ENCODE assay signal across 25 mouse cellular contexts in genomic region chr1:31678586-31678985, GRCm38 (mm10).
"Had no signal": no experiment of that assay in that cellular context is flagged by ENCODE, and none has a peak within 500 bp of the region (broad histone marks: within the 10 kb centered on the region; RNA-seq: fewer than 3 reads in every experiment).

No protein-coding gene starts in this region.

- H3K4me3 ChIP-seq: gastrocnemius, adult 2 months; heart, embryonic 10.5 days; heart, embryonic 12.5 days; hindbrain, embryonic 13.5 days; hindbrain, embryonic 15.5 days; kidney, embryonic 15.5 days; limb, embryonic 13.5 days; limb, embryonic 15.5 days; liver, embryonic 12.5 days had no signal

- H3K27me3 ChIP-seq: heart, embryonic 12.5 days; hindbrain, embryonic 13.5 days; hindbrain, embryonic 15.5 days; kidney, embryonic 15.5 days; limb, embryonic 13.5 days; limb, embryonic 15.5 days; liver, embryonic 12.5 days had no signal

- ATAC-seq: hindbrain, postnatal 0 days; intestine, embryonic 16.5 days; liver, embryonic 12.5 days had no signal

- H3K4me1 ChIP-seq: heart, embryonic 10.5 days; heart, embryonic 12.5 days; hindbrain, embryonic 13.5 days; hindbrain, embryonic 15.5 days; kidney, embryonic 15.5 days; limb, embryonic 13.5 days; limb, embryonic 15.5 days; liver, embryonic 12.5 days had no signal

- H3K9ac ChIP-seq: heart, embryonic 12.5 days; hindbrain, embryonic 13.5 days; hindbrain, embryonic 15.5 days; kidney, embryonic 15.5 days; limb, embryonic 13.5 days; limb, embryonic 15.5 days; liver, embryonic 12.5 days; liver, embryonic 14.5 days had no signal

- DNase-seq: gastrocnemius, adult 2 months; gastrocnemius, postnatal 10 days; gastrocnemius, postnatal 25 days; heart, adult 18-20 months; heart, postnatal 10 days; kidney, adult 11 months; kidney, adult 2 months; kidney, adult 9 months; kidney, postnatal 14 days; kidney, postnatal 36 days; layer of hippocampus, adult 9-11 months; layer of hippocampus, postnatal 36 days; left cerebral cortex, postnatal 4 days had no signal

- H3K9me3 ChIP-seq: heart, embryonic 10.5 days; hindbrain, embryonic 13.5 days; hindbrain, embryonic 15.5 days; kidney, embryonic 15.5 days; limb, embryonic 13.5 days; limb, embryonic 15.5 days; liver, embryonic 12.5 days had no signal

- H3K27ac ChIP-seq: gastrocnemius, adult 2 months; heart, embryonic 10.5 days; hindbrain, embryonic 13.5 days; hindbrain, embryonic 15.5 days; hindbrain, postnatal 0 days; kidney, embryonic 15.5 days; kidney, postnatal 0 days; limb, embryonic 13.5 days; limb, embryonic 15.5 days; liver, embryonic 12.5 days; liver, embryonic 14.5 days had no signal

- H3K36me3 ChIP-seq: heart, embryonic 10.5 days; heart, embryonic 12.5 days; hindbrain, embryonic 13.5 days; hindbrain, embryonic 15.5 days; kidney, embryonic 15.5 days; limb, embryonic 13.5 days; limb, embryonic 15.5 days; liver, embryonic 12.5 days had no signal
